Mouse (Mus musculus): ENCODE results near the gene Lif. TPM values are rescaled to one million over a fixed set of nuclear protein-coding genes. Genes with fewer than 3 reads are reported as not detected.

The Lif gene
- polyA plus RNA-seq, 1 experiment: 0.36 TPM

DNA sequence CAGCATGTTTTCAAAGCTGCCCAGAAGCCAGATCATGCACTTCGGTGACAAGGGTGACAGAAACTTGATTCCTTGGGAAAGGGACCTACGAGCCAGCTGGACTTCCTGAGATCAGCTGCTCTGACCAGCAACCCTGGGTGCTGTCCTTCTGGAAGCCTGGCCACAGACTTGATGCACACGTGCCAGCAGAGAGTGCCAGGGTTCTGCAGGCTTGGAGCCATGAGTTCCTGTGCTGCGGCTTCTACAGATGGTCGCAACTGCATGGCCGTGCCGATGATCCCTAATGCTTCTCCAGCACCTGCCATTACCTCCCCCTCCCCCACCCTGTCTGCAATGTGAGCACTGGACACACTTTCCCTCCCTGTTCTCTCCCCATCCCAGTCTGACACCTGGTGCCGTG lies 28.9 kb upstream of the Lif start:
- DNase-seq (ENCODE audit: extremely low spot score in 1 of 2, low spot score in 1 of 2): no peak

DNA sequence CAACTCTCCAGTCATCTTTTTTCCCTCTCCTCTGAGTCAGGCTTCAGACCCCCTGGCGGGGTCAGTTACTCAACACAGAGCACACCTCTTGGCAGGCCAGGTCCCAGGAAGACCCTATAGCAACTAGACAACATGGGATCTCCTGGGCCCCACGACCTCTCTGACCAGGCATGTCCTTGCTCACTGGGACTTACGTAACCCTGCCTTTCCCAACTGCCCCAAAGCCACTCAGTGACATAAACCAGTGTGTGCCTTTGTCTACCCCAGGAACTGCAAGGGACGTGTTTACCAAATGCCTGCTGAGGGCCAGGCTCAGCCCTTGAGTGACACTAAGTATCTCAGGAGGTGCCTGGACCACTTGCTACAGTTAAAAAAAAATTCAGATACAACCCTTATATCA lies 27.5 kb upstream of the Lif start:
- no peak for DNase-seq (ENCODE audit: extremely low spot score in 1 of 2, low spot score in 1 of 2)

DNA sequence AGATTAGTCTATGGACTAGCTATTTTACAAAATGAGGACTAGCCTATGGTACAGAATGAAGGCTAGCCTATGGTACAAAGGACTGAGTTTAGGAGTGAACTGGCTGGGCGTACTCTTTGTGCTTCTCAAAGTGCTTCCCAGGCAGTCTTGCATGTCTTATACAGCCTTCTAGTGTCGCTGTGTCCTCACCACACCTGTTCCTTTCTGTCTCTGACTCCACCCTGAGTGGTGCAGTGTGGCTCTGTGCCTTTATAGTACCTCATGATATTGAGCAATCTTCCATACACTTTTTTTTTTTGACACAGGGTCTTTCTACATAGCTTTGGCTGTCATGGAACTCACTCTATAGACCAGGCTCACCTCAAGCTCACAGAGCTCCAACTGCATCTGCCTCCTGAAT lies 25.9 kb upstream of the Lif start:
- DNase-seq (ENCODE audit: extremely low spot score in 1 of 2, low spot score in 1 of 2): no peak

DNA sequence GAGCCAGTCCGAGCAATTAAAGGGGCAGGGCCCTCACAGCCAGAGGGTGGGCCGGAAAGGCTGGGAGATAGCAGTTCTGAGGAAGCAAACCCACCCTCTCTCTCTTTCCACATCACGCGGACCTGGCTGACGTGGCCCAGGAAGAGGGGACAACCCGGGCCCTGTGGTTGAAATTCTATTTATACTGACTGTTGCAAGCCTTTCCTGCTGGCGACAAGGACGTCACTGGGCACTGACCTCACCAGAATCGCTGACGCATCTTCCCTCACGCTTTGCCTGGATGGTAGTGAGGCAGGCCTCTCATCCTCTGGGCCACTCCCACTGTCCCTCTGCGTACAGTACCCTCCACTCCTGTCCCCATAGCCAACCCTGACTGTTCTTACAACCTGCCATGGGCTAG lies 24.7 kb upstream of the Lif start:
- DNase-seq (ENCODE audit: extremely low spot score in 1 of 2, low spot score in 1 of 2): no peak

DNA sequence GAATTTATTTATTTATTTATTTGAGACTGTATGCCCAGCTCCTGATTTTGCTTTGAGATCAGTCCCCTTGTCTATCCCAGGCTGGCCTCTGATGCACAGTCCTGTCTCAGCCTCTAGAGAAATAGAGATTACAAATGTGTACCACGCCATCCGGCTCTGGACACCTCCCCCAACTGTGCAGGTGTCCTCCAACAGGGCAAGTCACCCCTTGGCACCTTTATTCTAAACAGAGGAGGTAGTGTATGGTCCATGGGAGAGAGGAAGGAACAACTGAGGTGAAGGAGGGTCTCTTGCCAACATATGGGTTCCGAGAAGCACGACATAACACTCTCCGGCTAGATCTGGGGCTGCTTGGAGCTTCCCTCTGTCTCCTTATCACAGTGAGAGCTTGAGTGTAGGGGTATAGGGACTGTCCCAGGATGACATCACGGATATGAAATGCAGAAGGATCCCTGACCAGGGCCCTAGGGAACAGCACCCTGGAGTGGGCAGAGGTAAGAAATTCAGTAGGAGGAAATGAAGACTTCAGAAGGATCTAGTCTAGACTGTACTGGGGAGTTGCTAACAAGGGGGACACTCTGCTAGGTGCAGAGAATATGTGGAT lies 22.2 kb upstream of the Lif start:
- no peak for DNase-seq (ENCODE audit: extremely low spot score in 1 of 2, low spot score in 1 of 2)

DNA sequence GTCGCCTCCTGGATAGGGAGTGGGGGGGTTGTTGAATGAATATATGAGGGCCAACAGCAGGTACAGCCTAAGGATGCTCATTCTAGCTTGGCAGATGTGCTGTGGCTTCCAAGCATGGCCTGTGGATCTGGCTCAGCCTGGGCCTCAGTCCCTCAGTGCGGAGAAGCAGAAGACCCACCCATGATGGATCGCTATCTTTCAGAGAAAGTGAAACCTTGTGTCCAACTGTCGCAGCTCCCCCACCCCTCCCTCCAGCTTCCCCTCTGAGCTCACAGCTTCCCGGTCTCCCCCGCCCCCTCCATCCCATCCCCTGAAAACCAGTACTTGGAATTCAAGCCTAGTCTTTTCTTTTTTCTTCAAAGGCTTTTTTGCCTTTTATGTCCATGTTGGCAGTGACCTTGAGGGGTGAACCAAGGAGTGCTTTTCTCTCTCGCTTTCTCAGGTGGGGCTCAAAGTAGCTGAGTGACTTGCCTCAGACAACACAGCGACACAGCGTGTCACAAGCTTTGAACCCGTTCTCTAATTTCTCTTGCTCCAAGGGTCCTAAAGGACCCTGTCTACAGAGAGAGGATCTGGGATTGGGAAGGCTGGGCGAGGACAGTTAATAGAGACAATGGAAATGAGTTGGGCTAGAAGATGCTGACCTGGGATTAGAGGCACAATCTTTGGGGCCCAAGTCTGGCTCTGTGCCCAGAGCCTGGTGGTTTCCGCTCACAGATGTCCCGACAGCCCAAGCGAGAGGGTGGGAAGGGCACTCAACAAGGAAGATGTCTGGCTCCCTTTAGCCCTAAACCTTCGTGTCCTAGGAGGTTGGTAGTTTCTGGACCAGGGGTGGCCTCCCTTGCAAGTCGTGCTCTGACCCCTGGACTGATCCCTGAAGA lies 21.5 kb upstream of the Lif start, which contains the start of gene Osm:
Gene Osm, plus strand, starts transcription at position 756 of the 881 bp plus-strand sequence.
- no peak for DNase-seq (ENCODE audit: extremely low spot score in 1 of 2, low spot score in 1 of 2)

DNA sequence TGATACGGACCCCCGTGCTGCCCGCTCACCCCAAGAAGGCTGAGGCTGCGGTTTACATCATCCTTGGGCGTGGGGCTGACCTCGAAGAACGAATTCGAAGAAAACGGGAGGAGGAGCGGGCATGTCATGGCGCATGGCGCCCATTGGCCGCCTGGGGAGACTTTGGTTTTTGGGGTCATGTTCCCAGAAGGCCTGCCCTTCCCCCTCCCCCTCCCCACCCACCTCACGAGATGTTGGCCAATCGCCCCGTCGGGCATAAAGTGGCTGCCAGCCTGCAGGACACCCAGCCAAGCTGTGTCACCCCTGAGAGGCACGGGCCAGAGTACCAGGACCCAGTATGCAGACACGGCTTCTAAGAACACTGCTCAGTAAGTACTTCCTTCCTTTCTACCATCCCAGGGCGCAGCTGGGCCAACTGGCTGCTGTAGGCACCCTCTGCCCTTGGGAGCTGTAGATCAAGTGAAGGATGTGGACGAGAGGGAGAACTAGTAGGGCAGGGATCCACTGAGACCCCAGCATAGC lies 20.8 kb upstream of the Lif start:
- no peak for DNase-seq (ENCODE audit: extremely low spot score in 1 of 2, low spot score in 1 of 2)

DNA sequence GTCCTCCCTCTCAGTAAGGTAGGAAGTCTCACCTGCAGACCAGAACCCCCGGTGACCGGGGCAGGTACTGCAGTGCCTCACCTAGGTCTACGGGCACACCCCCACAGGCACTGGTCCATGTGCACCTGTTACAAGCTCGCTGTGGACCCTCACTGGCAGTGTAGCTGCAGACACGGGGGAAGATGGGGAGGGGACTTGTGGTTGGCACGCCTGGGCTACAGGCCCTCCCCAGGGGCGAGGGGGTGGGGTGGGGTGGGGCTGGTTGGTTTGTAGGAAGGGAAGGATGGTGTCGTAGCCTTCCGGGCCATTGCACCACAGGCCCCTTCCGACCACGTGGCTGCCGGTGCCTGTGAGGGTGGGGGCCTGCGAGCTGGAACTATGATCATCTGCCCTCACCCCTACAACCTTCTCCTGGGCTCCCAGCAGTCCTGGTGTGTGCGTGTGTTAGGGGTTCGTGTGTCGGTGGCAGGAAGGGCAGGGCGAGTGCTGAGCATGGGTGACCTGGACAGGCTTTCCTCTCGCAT lies 19.9 kb upstream of the Lif start:
- no peak for DNase-seq (ENCODE audit: extremely low spot score in 1 of 2, low spot score in 1 of 2)

DNA sequence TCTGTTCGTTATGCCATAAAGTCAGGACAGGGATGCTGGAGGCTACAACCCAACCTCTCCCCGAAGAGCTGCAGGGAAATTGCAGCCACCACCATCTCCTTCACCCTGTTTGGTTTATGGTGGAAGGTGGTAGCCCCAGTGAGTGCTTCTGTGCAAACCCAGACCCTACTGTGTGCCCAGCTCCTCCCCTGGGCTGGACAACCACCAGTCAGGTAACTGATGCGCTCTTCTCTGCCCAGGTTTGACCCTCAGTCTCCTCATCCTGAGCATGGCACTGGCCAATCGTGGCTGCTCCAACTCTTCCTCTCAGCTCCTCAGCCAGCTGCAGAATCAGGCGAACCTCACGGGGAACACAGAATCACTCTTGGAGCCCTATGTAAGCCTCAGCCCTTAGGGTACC lies 19.2 kb upstream of the Lif start:
- DNase-seq (ENCODE audit: extremely low spot score in 1 of 2, low spot score in 1 of 2): no peak

DNA sequence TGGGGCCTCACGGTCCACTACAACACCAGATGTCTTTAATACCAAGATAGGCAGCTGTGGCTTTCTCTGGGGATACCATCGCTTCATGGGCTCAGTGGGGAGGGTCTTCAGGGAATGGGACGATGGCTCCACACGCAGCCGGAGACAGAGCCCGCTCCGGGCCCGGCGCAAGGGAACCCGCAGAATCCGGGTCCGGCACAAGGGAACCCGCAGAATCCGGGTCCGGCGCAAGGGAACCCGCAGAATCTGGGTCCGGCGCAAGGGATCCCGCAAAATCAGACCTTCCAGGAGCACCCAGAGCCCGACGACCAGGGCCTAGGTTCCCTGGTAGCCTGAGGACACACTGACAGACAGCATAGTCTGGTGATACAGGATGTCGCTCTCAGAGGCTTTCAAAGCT lies 17.7 kb upstream of the Lif start:
- DNase-seq (ENCODE audit: extremely low spot score in 1 of 2, low spot score in 1 of 2): no peak

DNA sequence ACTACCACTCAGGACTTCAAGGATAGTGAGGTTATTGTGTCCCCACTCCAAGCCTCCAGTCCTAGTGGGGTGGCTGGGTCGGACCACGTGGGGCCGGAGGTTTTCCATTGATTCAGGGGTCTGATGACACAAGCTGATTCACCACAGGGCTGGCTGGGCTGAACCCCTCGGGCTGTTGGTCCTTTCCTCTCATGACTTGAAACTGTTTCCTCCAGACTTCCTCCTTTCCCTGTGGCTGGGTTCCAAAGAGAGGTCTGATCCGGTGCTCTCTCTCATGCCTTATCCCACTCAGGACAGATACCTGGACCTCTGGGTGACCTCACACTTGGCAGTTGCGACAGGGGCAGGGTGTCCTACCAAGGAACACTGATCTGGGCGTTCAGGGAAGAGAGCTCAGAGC lies 17.2 kb upstream of the Lif start:
- no peak for DNase-seq (ENCODE audit: extremely low spot score in 1 of 2, low spot score in 1 of 2)

DNA sequence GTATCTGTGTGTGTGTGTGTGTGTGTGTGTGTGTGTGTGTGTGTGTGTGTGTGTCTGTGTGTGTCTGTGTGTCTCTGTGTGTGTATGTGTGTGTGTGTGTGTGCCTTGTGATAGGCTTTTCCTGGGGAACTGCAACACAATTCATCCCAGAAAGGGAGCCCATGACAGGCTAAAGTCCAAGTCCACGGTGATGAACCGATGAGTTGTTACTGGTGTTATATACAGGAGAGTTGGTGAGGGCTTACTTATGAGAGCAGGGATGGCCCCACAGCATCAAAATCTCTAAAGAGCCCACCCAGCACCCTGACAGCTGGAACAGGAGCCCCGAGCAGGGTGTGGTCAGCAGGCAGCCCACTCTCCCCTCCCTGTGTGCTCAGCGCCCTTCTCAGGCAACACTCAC lies 16.2 kb upstream of the Lif start:
- DNase-seq (ENCODE audit: extremely low spot score in 1 of 2, low spot score in 1 of 2): no peak

DNA sequence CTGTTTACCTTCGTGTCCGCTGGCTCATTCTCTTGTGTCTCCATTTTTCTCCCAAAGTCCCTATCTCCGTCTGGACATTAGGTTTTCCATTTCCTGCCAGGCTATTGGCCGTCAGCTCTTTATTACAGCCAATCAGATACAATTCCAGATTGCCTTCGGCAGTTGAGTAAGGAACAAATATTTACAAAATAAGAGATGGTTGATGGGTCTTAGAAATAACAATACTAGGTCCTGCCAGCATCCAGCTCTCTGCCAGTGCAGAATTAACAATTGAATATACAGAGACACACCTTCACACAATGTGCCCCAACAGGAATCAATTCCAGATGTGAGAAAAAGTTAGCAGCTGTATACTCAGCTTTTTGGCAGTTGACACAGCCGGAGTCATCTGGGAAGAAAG lies 11.2 kb upstream of the Lif start:
- no peak for DNase-seq (ENCODE audit: extremely low spot score in 1 of 2, low spot score in 1 of 2)

DNA sequence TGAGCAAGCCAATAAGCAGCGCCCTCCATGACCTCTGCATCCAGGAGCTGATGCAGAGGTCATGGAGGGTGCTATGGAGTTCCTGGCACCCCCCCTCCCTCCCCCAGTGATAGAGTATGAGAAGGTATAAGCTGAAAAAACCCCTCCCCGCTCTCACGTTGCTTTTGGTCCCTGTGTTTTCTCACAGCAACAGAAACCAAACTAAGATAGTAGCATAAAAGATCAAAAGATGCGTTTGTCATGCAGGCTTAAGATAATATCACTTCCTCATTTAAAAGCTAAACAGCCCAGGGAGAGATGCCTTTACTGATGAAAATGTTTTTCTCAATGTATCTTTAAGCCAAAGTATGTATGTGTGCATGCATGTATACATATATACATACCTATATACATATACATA lies 10.7 kb upstream of the Lif start:
- DNase-seq (ENCODE audit: extremely low spot score in 1 of 2, low spot score in 1 of 2): no peak

DNA sequence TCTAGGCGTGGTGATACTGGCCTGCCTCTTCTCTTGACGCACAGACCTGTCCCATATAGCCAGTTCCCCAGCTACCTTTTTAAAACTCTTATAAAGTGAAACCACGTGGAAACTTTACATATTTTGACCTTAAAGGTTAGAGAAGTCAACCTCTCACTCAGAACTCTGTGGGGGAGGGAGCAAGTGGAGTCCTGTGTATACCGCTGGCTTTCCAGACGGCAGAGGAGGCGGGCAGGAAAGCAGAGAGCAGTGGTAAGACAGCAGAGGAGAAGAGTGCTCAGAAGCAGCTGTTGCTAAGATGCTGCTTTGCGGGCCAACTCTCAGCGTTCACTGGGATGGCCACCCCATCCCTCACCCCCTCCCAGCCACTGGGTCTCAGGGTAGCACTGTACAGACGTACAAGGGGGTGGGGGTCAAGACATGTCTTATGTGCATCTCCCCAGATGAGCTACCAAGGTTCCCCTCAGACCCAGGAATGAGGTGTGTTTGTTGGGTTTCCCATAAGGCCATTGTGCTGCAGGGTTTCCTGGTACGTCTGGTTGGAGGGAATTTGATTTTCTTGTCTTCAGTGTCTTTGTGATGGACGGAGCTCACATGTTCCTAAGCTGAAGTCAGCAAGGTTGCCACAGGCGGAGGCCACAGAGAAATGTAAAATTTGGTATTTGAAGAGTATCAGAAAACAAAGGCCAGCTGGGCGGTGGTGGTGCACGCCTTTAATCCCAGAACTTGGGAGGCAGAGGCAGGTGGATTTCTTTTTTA lies 10.0 kb upstream of the Lif start:
- DNase-seq (ENCODE audit: extremely low spot score in 1 of 2, low spot score in 1 of 2): no peak

DNA sequence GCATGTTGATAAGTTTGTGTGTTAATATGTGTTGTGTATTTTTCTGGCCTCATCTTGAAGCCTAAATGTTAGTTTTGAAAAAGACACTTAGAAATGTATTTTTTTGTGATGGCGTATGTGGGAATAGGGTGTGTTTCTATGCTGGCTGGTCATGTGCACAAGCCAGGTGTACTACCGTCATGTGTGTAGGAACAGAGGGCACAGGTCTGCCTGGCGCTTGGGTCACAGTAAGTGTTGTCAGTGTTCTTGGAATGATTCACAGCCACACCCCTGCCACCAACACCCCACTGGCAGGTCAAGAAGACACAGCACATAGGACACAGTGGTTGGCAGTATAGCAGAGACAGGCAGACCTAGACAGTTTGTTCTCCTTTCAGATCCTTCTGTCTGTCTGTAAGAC lies 8.2 kb upstream of the Lif start:
- DNase-seq (ENCODE audit: extremely low spot score in 1 of 2, low spot score in 1 of 2): no peak

DNA sequence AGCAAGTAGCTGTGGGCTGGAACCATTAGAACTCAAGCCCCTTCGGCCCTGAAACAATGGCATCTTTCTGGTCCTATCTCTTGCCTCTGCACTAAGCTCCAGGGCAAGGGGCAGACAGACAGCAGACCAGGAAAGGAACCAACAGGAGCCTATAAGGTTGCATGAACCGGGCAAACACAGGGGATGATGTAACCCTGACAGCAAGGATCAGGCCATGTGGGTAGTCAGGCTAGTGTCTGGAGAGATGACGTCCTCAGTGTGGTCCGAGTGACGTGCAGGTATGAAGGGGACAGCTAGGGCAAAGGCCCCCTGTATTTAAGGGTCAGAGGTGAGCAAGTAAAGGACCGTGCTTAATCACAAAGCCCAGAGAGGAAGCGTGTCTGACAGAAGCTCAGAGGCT lies 7.1 kb upstream of the Lif start:
- no peak for DNase-seq (ENCODE audit: extremely low spot score in 1 of 2, low spot score in 1 of 2)

DNA sequence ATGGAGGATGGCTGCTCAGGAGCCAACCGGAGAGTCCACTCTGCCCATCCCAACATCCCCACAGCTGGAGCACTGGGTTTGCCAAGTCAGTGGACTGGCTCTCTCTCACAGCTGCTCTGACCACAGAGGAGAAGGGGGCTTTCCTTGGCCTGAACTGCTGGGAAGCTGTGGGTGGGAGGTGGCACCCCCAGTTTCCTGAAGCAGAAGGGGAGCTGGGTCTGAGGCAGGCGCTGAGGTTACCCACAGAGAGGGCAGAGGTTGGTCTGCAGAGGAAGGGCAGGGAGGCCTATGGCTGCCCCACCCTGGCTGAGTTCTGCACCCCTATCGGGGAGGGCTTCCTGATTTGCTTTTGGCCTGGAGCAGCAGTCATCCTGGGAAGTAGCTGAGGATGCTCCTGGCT lies 6.0 kb upstream of the Lif start:
- no peak for DNase-seq (ENCODE audit: extremely low spot score in 1 of 2, low spot score in 1 of 2)

DNA sequence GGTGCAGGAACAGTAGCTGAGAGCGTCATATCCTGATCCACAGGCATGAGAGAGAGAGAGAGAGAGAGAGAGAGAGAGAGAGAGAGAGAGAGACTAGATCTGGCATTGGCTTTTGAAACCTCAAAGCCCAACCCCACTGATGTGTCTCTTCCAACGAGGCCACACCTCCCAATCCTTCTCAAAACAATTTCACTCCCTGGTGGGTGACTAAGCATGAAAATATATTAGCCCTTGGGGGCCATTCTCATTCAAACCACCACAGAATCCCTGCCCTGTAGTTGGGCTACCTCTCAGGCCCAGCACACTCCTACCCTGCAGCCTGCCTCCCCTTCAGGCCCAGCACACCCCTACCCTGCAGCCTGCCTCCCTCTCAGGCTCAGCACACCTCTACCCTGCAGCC lies 4.5 kb upstream of the Lif start:
- DNase-seq (ENCODE audit: extremely low spot score in 1 of 2, low spot score in 1 of 2): no peak

DNA sequence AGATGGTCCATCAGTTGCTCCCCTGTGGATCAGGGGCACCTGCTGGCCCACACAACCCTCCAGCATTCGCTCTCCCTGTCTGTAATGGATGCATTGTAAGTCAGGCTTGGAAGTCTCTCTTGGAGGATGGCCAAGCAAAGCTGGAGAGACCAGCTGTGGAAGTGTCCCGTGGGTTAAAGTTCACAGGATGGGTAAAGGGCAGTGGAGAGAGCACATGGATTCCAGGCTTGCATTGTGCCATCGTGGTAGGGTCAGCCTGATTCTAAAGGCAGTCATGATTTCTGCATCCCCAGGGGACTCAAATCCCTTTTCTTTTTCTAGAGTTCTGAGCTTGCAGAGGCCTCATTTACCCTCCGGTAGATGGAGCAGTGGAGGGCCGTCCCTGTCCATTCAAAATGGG lies 399 bp downstream of the Lif start:
- no peak for DNase-seq (ENCODE audit: extremely low spot score in 1 of 2, low spot score in 1 of 2)

DNA sequence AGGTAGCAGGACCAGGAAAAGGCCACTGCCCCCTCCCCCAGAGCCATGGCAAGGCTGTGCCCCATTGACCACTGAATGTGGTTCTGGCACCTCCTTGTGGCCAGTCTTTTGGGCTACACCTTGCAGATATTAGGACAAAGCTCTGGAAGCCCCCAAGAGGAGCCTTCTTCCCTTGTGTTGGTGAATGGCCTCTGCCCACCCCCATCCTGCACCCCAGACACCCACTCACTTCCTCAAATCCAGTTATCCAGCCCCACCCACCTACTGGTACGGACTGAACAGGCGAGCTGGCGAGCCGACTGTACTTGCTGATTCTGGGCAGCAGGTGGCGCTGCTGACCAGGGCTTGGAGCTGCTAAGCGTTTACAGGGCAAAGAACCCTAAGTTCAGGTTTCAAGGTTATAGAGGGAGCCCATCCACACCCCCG lies 1.3 kb downstream of the Lif start:
- peak; percentile 26 to 87 for DNase-seq (ENCODE audit: extremely low spot score in 1 of 2, low spot score in 1 of 2)

All from frontal cortex, adult 2 months (tissue).